Mouse (Mus musculus) heart, postnatal 0 days (tissue): Measurements from ENCODE around the gene Tas2r138. TPM values are rescaled to one million over a fixed set of nuclear protein-coding genes. Genes with fewer than 3 reads are reported as not detected.

ENCODE experiments used
- ATAC-seq: fragments of 200-750 bp; cut with Nextera tagmentation; 2 replicates; pipeline ENCODE4 v1.8.0; 2017; ENCODE audit warnings: low read depth, moderate number of reproducible peaks, moderate library complexity; ENCODE audit not compliant: insufficient read depth
- DNase-seq: peaks from one replicate; pipeline ENCODE4 v3.0.0-alpha.2; 2016; ENCODE audit warnings: low spot score
- H3K27ac ChIP-seq: fragments of 300-500 bp; sonication (generic); 2 replicates; pipeline ENCODE4 v1.5.1; 2014; ENCODE audit warnings: low read depth, mild to moderate bottlenecking
- H3K27me3 ChIP-seq: fragments of 300-500 bp; sonication (generic); 2 replicates; pipeline ENCODE4 v1.6.1; 2014; ENCODE audit warnings: low read length, mixed read lengths; ENCODE audit not compliant: control insufficient read depth, insufficient read depth
- H3K36me3 ChIP-seq: fragments of 300-500 bp; sonication (generic); replicated peaks from 2 replicates; pipeline ENCODE4 v1.6.1; 2014; ENCODE audit warnings: low read length, mixed read lengths; ENCODE audit not compliant: control insufficient read depth, insufficient read depth
- H3K4me1 ChIP-seq: fragments of 300-500 bp; sonication (generic); 2 replicates; pipeline ENCODE4 v1.6.1; 2014; ENCODE audit warnings: antibody characterized with exemption; ENCODE audit not compliant: control insufficient read depth, insufficient read depth
- H3K4me2 ChIP-seq: fragments of 300-500 bp; sonication (generic); 2 replicates; pipeline ENCODE4 v1.6.1; 2014; ENCODE audit warnings: low read depth, mild to moderate bottlenecking, low read length, moderate library complexity
- H3K4me3 ChIP-seq: fragments of 300-500 bp; sonication (generic); 2 replicates; pipeline ENCODE4 v1.5.1; 2014; ENCODE audit warnings: low read depth, low read length
- H3K9ac ChIP-seq: fragments of 300-500 bp; sonication (generic); replicated peaks from 2 replicates; pipeline ENCODE4 v1.6.1; 2014; ENCODE audit warnings: low read depth, low read length, mixed read lengths
- H3K9me3 ChIP-seq: fragments of 300-500 bp; sonication (generic); replicated peaks from 2 replicates; pipeline ENCODE4 v1.6.1; 2016; ENCODE audit warnings: low read length; ENCODE audit not compliant: control insufficient read depth
- CTCF ChIP-seq: IDR thresholded peaks from 2 replicates; pipeline ENCODE4 v1.5.1; 2016; ENCODE audit warnings: antibody characterized with exemption, control low read depth, low read depth
- EP300 ChIP-seq: IDR thresholded peaks from 2 replicates; pipeline ENCODE4 v1.6.1; 2016; ENCODE audit warnings: antibody characterized with exemption, low read depth
- WGBS: fragments of 180-500 bp; shearing (Covaris S2); extraction: QIAGEN DNeasy Blood & Tissue Kit; methylation state at CpG from one replicate; pipeline ENCODE4 v1.1.7; 2014; 5-methylcytosine and 5-hydroxymethylcytosine counted together
- polyA plus RNA-seq: library from polyadenylated mRNA; unstranded; fragments of >200 nt; fragmentation: Nextera tagmentation; extraction: Ambion mirVana; gene quantifications from 2 replicates; pipeline ENCODE4 v1.2.1, GENCODE M21; 2015
- total RNA-seq: library from RNA; depleted of rRNA; stranded (reverse); fragments of >200 nt; gene quantifications from 2 replicates; pipeline ENCODE4 v1.2.3, GENCODE M21; 2014; ENCODE audit warnings: low replicate concordance; rRNA removed

Tas2r138 gene
- total RNA-seq (not detected in 2 replicates), polyA plus RNA-seq (not detected in 2 replicates)

GRCm38 (mm10) chr6:40613260-40613852 is at the start of gene Tas2r138:
Tas2r138 (minus strand) TSS chr6:40613310.
- H3K27ac ChIP-seq, result no peak within 1 kb of the TSS
- no peak for ATAC-seq
- WGBS, result 72% methylated on average over 4 of the region's 4 CpGs
- no peak within 1 kb of the TSS for H3K4me3 ChIP-seq
- no peaks in the 10 kb centered on the region for H3K4me1 ChIP-seq
- H3K9me3 ChIP-seq, result no peaks in the 10 kb centered on the region
- TF ChIP-seq EP300 (no peak), CTCF (no peak)
- no peaks in the 10 kb centered on the region for H3K27me3 ChIP-seq
- no peak for DNase-seq
- H3K4me2 ChIP-seq, result no peak within 1 kb of the TSS
- H3K36me3 ChIP-seq, result no peaks in the 10 kb centered on the region
- H3K9ac ChIP-seq, result no peak within 1 kb of the TSS

GRCm38 (mm10) chr6:40660930-40661329 is 47.8 kb upstream of the Tas2r138 start:
- Histone ChIP-seq H3K4me2 (no peak overlapping the region), H3K36me3 (no peaks in the 10 kb centered on the region), H3K27me3 (no peaks in the 10 kb centered on the region), H3K4me1 (no peaks in the 10 kb centered on the region), H3K9me3 (no peaks in the 10 kb centered on the region), H3K4me3 (no peak overlapping the region), H3K9ac (no peak overlapping the region), H3K27ac (no peak overlapping the region)
- DNase-seq, result no peak
- WGBS, result 41% methylated on average over 2 of the region's 2 CpGs
- TF ChIP-seq EP300, result no peak
- TF ChIP-seq CTCF, result no peak
- ATAC-seq, result no peak

- Histone ChIP-seq H3K27me3 (no peaks in the 10 kb centered on the region), H3K9me3 (no peaks in the 10 kb centered on the region)
- 78% methylated on average over 1 of the region's 1 CpGs for WGBS
These were observed 37.8 kb upstream of the Tas2r138 start for GRCm38 (mm10) chr6:40650953-40651352.

GRCm38 (mm10) chr6:40645701-40646100 is 32.6 kb upstream of the Tas2r138 start:
- H3K4me3 ChIP-seq, result no peak overlapping the region
- no peak for DNase-seq
- H3K4me1 ChIP-seq, result no peaks in the 10 kb centered on the region
- no peak for ATAC-seq
- H3K36me3 ChIP-seq, result no peaks in the 10 kb centered on the region
- no peak overlapping the region for H3K27ac ChIP-seq
- no peak overlapping the region for H3K4me2 ChIP-seq
- no peak overlapping the region for H3K9ac ChIP-seq
- WGBS, result 66% methylated on average over 8 of the region's 8 CpGs
- H3K27me3 ChIP-seq, result no peaks in the 10 kb centered on the region
- H3K9me3 ChIP-seq, result no peaks in the 10 kb centered on the region
- no peak for TF ChIP-seq EP300
- no peak for TF ChIP-seq CTCF

More at GRCm38 (mm10) chr6:40650953-40651352, 37.8 kb upstream of the Tas2r138 start:
- no peak for ATAC-seq
- no peak overlapping the region for H3K9ac ChIP-seq
- H3K27ac ChIP-seq, result no peak overlapping the region
- no peaks in the 10 kb centered on the region for H3K36me3 ChIP-seq
- TF ChIP-seq EP300, result no peak
- TF ChIP-seq CTCF, result no peak
- H3K4me3 ChIP-seq, result no peak overlapping the region
- no peak for DNase-seq
- H3K4me1 ChIP-seq, result no peaks in the 10 kb centered on the region
- H3K4me2 ChIP-seq, result no peak overlapping the region

GRCm38 (mm10) chr6:40640710-40641538 is 27.8 kb upstream of the Tas2r138 start:
- H3K4me3 ChIP-seq, result no peak overlapping the region
- no peak for ATAC-seq
- 46% methylated on average over 8 of the region's 8 CpGs for WGBS
- no peaks in the 10 kb centered on the region for H3K27me3 ChIP-seq
- H3K27ac ChIP-seq, result no peak overlapping the region
- H3K4me2 ChIP-seq, result no peak overlapping the region
- H3K36me3 ChIP-seq, result no peaks in the 10 kb centered on the region
- no peaks in the 10 kb centered on the region for H3K4me1 ChIP-seq
- DNase-seq, result no peak
- H3K9me3 ChIP-seq, result no peaks in the 10 kb centered on the region
- H3K9ac ChIP-seq, result no peak overlapping the region
- no peak for TF ChIP-seq EP300
- no peak for TF ChIP-seq CTCF
